In the genomic region with DNA sequence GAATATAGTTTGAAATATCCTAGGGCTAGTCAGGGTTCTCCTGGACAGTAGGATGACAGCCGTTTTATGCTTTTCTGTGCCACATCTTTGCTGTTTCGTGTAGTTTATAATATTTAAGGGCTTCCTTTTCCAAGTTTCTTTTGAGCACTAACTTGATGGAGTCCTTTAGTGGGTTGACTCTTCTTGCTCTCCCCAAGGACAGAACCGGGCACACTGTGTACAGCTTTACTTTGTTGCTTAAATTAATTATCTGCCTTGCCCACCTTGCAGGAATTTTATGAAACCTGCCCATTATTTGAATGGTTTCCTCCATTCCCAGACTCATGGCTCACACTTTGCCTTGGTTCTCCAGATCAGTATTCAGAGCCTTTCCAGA, we compare ENCODE assay signal across 9 mouse cellular contexts. TPM values are rescaled to one million over a fixed set of nuclear protein-coding genes. Genes with fewer than 3 reads are reported as not detected.
DNase-seq lines count a peak whose midpoint lies in the region; ATAC-seq and TF ChIP-seq lines count a peak whose summit lies in the region.
"Had no signal": no experiment of that assay in that cellular context is flagged by ENCODE, and none has a peak within 500 bp of the region (broad histone marks: within the 10 kb centered on the region; RNA-seq: fewer than 3 reads in every experiment).

No protein-coding gene starts in this region.

- H3K4me2 ChIP-seq in heart, postnatal 0 days (ENCODE audit: low read depth, low read length): peak overlapping the region; percentile 86
- H3K4me2 ChIP-seq in hindbrain, embryonic 12.5 days (replicated peaks): peak overlapping the region; percentile 74
- H3K4me2 ChIP-seq in midbrain, embryonic 11.5 days: peak overlapping the region; percentile 71

- no peaks in the 10 kb centered on the region for H3K27me3 ChIP-seq in heart, postnatal 0 days (ENCODE audit: control insufficient read depth, insufficient read depth, low read length)
- no peaks in the 10 kb centered on the region for H3K27me3 ChIP-seq in hindbrain, embryonic 12.5 days
- no peaks in the 10 kb centered on the region for H3K27me3 ChIP-seq in midbrain, embryonic 11.5 days (ENCODE audit: control insufficient read depth, insufficient read depth, low read length)
- H3K27me3 ChIP-seq: Patski had no signal

- peak overlapping the region; percentile 79 for H3K27ac ChIP-seq in heart, postnatal 0 days (ENCODE audit: low read depth)
- H3K27ac ChIP-seq in bone marrow macrophage, adult 2 months (ENCODE audit: insufficient read depth, low read depth, low read length): peak overlapping the region; percentile 26
- no peak overlapping the region for H3K27ac ChIP-seq in hindbrain, embryonic 12.5 days
- H3K27ac ChIP-seq in midbrain, embryonic 11.5 days (ENCODE audit: low read depth, low read length): no peak overlapping the region

- peak overlapping the region; percentile 81; the same call in 1 of the 2 replicates for H3K9ac ChIP-seq in heart, postnatal 0 days (replicated peaks; ENCODE audit: low read depth, low read length)
- 0 out of 2 replicates have a peak overlapping the region, but pooled peaks have one; percentile 79 for H3K9ac ChIP-seq in hindbrain, embryonic 12.5 days
- H3K9ac ChIP-seq in midbrain, embryonic 11.5 days (ENCODE audit: low read length): peak overlapping the region; percentile 51

- TF ChIP-seq EP300 in heart, postnatal 0 days (IDR thresholded peaks at IDR 0.05; ENCODE audit: low read depth): no peak

- WGBS in heart, postnatal 0 days: 12% methylated on average over 3 of the region's 3 CpGs
- 12% methylated on average over 3 of the region's 3 CpGs for WGBS in hindbrain, embryonic 12.5 days
- 20% methylated on average over 3 of the region's 3 CpGs for WGBS in midbrain, embryonic 11.5 days

- no peak for TF ChIP-seq CTCF in heart, postnatal 0 days (IDR thresholded peaks at IDR 0.05; ENCODE audit: low read depth)
- TF ChIP-seq CTCF in bone marrow macrophage, adult 2 months (IDR thresholded peaks at IDR 0.05; ENCODE audit: low read depth, low read length): no peak

- TF ChIP-seq POLR2A in bone marrow macrophage, adult 2 months (IDR thresholded peaks at IDR 0.05; ENCODE audit: borderline replicate concordance, low read depth, low read length): no peak

- intact Hi-C loops in heart, postnatal 10 days (cut with DNase I): loop anchor here (1.0 to 2.0 kb wide), 2 partner anchors 39 to 61 kb away; no protein-coding TSS in a partner anchor

- no peaks in the 10 kb centered on the region for H3K9me3 ChIP-seq in heart, postnatal 0 days (replicated peaks; ENCODE audit: control insufficient read depth, low read length)
- no peaks in the 10 kb centered on the region for H3K9me3 ChIP-seq in hindbrain, embryonic 12.5 days (replicated peaks)
- H3K9me3 ChIP-seq in midbrain, embryonic 11.5 days (ENCODE audit: control insufficient read depth, low read length): no peaks in the 10 kb centered on the region

- peak; percentile 7; the same call in 1 of the 2 replicates for ATAC-seq in heart, postnatal 0 days (ENCODE audit: insufficient read depth, low read depth)
- peak; percentile 33 for ATAC-seq in hindbrain, embryonic 12.5 days (ENCODE audit: low FRiP score)
- ATAC-seq in midbrain, embryonic 11.5 days (ENCODE audit: low FRiP score): no peak; the same call in 1 of the 2 replicates

- H3K36me3 ChIP-seq in heart, postnatal 0 days (replicated peaks; ENCODE audit: control insufficient read depth, insufficient read depth, low read length): peaks cover 31% of the 10 kb centered on the region
- peaks cover 31% of the 10 kb centered on the region for H3K36me3 ChIP-seq in hindbrain, embryonic 12.5 days
- H3K36me3 ChIP-seq in midbrain, embryonic 11.5 days (ENCODE audit: control insufficient read depth, insufficient read depth, low read length): peaks cover 13% of the 10 kb centered on the region; the same call in 1 of the 2 replicates

- DNase-seq in heart, postnatal 0 days (ENCODE audit: low spot score): no peak
- no peak for DNase-seq in heart, postnatal 10 days
- no peak for DNase-seq in midbrain, embryonic 11.5 days (ENCODE audit: low spot score, missing footprints)
- DNase-seq in ovary, postnatal 36 days (ENCODE audit: low spot score): no peak
- no peak for DNase-seq in yolk sac, embryonic 10.5 days (ENCODE audit: low spot score)
- DNase-seq in B cell, adult 2 months: no peak

- H3K4me1 ChIP-seq in heart, postnatal 0 days (ENCODE audit: control insufficient read depth, insufficient read depth): no peaks in the 10 kb centered on the region
- H3K4me1 ChIP-seq in bone marrow macrophage, adult 2 months (ENCODE audit: control insufficient read depth, insufficient read depth, low read length): peaks cover 26% of the 10 kb centered on the region
- H3K4me1 ChIP-seq in hindbrain, embryonic 12.5 days: peaks cover 11% of the 10 kb centered on the region
- peaks cover 3% of the 10 kb centered on the region; the same call in 1 of the 2 replicates for H3K4me1 ChIP-seq in midbrain, embryonic 11.5 days (ENCODE audit: control insufficient read depth, insufficient read depth, low read length)

- peak overlapping the region; percentile 73 for H3K4me3 ChIP-seq in heart, postnatal 0 days (ENCODE audit: low read depth, low read length)
- H3K4me3 ChIP-seq in bone marrow macrophage, adult 2 months (ENCODE audit: insufficient read depth, low read length): peak overlapping the region; percentile 87
- H3K4me3 ChIP-seq in hindbrain, embryonic 12.5 days: peak overlapping the region; percentile 82
- H3K4me3 ChIP-seq in midbrain, embryonic 11.5 days (ENCODE audit: low read depth, low read length): peak overlapping the region; percentile 85

RNA-seq across cellular contexts. Expression of gene Tinf2, which starts 0.5 kb away (rescaled TPM):
- 11.9 and 20.2 TPM in 2 replicates for total RNA-seq in heart, postnatal 0 days (2014; rRNA removed; ENCODE audit: low replicate concordance)
- polyA plus RNA-seq in heart, postnatal 0 days (2015; fragmentation: Nextera tagmentation; extraction: Ambion mirVana): 15.9 and 17.1 TPM in 2 replicates
- total RNA-seq in heart, postnatal 10 days (2021): 10 to 100 TPM; 14.2 to 16.5 TPM
- 18.0 and 19.5 TPM in 2 replicates for polyA plus RNA-seq in bone marrow macrophage, adult 2 months (2012; ENCODE audit: insufficient read depth, insufficient read length, missing spikeins)
- polyA plus RNA-seq in hindbrain, embryonic 12.5 days (2016; fragmentation: Nextera tagmentation; extraction: Ambion mirVana): 42.8 and 43.1 TPM in 2 replicates
- 62.6 and 64.4 TPM in 2 replicates for polyA plus RNA-seq in midbrain, embryonic 11.5 days (2014; fragmentation: Nextera tagmentation; extraction: Ambion mirVana)

RNA-seq across cellular contexts. Expression of gene Nedd8, which starts 10.2 kb away (rescaled TPM):
- total RNA-seq in heart, postnatal 0 days (2014; rRNA removed; ENCODE audit: low replicate concordance): 137 and 141 TPM in 2 replicates
- polyA plus RNA-seq in heart, postnatal 0 days (2015; fragmentation: Nextera tagmentation; extraction: Ambion mirVana): 460 and 483 TPM in 2 replicates
- 100 to 1,000 TPM; 291 to 295 TPM for total RNA-seq in heart, postnatal 10 days (2021)
- 318 and 335 TPM in 2 replicates for polyA plus RNA-seq in bone marrow macrophage, adult 2 months (2012; ENCODE audit: insufficient read depth, insufficient read length, missing spikeins)
- polyA plus RNA-seq in hindbrain, embryonic 12.5 days (2016; fragmentation: Nextera tagmentation; extraction: Ambion mirVana): 506 and 544 TPM in 2 replicates
- polyA plus RNA-seq in midbrain, embryonic 11.5 days (2014; fragmentation: Nextera tagmentation; extraction: Ambion mirVana): 595 and 615 TPM in 2 replicates

RNA-seq across cellular contexts. Expression of gene Gmpr2, which starts 10.4 kb away (rescaled TPM):
- total RNA-seq in heart, postnatal 0 days (2014; rRNA removed; ENCODE audit: low replicate concordance): 27.4 and 31.8 TPM in 2 replicates
- 27.7 and 29.2 TPM in 2 replicates for polyA plus RNA-seq in heart, postnatal 0 days (2015; fragmentation: Nextera tagmentation; extraction: Ambion mirVana)
- total RNA-seq in heart, postnatal 10 days (2021): 10 to 100 TPM; 16.4 to 18.5 TPM
- polyA plus RNA-seq in bone marrow macrophage, adult 2 months (2012; ENCODE audit: insufficient read depth, insufficient read length, missing spikeins): 38.8 and 41.2 TPM in 2 replicates
- polyA plus RNA-seq in hindbrain, embryonic 12.5 days (2016; fragmentation: Nextera tagmentation; extraction: Ambion mirVana): 57.0 and 58.2 TPM in 2 replicates
- polyA plus RNA-seq in midbrain, embryonic 11.5 days (2014; fragmentation: Nextera tagmentation; extraction: Ambion mirVana): 55.4 and 61.8 TPM in 2 replicates

RNA-seq across cellular contexts. Expression of gene Mdp1, which starts 21.8 kb away (rescaled TPM):
- total RNA-seq in heart, postnatal 0 days (2014; rRNA removed; ENCODE audit: low replicate concordance): 62.4 and 66.0 TPM in 2 replicates
- polyA plus RNA-seq in heart, postnatal 0 days (2015; fragmentation: Nextera tagmentation; extraction: Ambion mirVana): 98.6 and 104 TPM in 2 replicates
- 10 to 100 TPM; 55.6 to 72.2 TPM for total RNA-seq in heart, postnatal 10 days (2021)
- polyA plus RNA-seq in bone marrow macrophage, adult 2 months (2012; ENCODE audit: insufficient read depth, insufficient read length, missing spikeins): 35.9 and 36.3 TPM in 2 replicates
- polyA plus RNA-seq in hindbrain, embryonic 12.5 days (2016; fragmentation: Nextera tagmentation; extraction: Ambion mirVana): 63.7 and 65.4 TPM in 2 replicates
- polyA plus RNA-seq in midbrain, embryonic 11.5 days (2014; fragmentation: Nextera tagmentation; extraction: Ambion mirVana): 61.9 and 66.2 TPM in 2 replicates

RNA-seq across cellular contexts. Expression of gene Tgm1, which starts 31.6 kb away (rescaled TPM):
- 0.85 and 1.3 TPM in 2 replicates for total RNA-seq in heart, postnatal 0 days (2014; rRNA removed; ENCODE audit: low replicate concordance)
- polyA plus RNA-seq in heart, postnatal 0 days (2015; fragmentation: Nextera tagmentation; extraction: Ambion mirVana): 0.11 and 0.27 TPM in 2 replicates
- under 1 TPM; 0.24 to 0.25 TPM for total RNA-seq in heart, postnatal 10 days (2021)
- 0.59 and 1.1 TPM in 2 replicates for polyA plus RNA-seq in bone marrow macrophage, adult 2 months (2012; ENCODE audit: insufficient read depth, insufficient read length, missing spikeins)
- 0.48 and 0.90 TPM in 2 replicates for polyA plus RNA-seq in hindbrain, embryonic 12.5 days (2016; fragmentation: Nextera tagmentation; extraction: Ambion mirVana)
- polyA plus RNA-seq in midbrain, embryonic 11.5 days (2014; fragmentation: Nextera tagmentation; extraction: Ambion mirVana): 0.27 and 0.59 TPM in 2 replicates

Comparison
In these comparisons a context has a peak if more than half of its experiments do, and no peak if none do; other contexts are left out.
1. H3K27ac ChIP-seq: peak in heart, postnatal 0 days (single experiment) and bone marrow macrophage, adult 2 months (single experiment); none in hindbrain, embryonic 12.5 days (single experiment) and midbrain, embryonic 11.5 days (single experiment).
2. Peak in every context shown above with its lines, with median percentiles within 50 percentile points of each other: H3K4me2 ChIP-seq, H3K4me3 ChIP-seq and H3K9ac ChIP-seq.